Mouse (Mus musculus) cerebellum, postnatal 4 days (tissue): ENCODE measurements at regions not wholly inside any gene's neighbourhood (a gene's known extent, or its start where the extent isn't known, plus 50 kb on each side); places are given as distances from the start of the nearest gene placed in this dataset.

Source experiments
- DNase-seq, 2 experiments: peaks; one replicate each; pipeline ENCODE4 v3.0.0; 2022; ENCODE audit warnings: low spot score in 2 of 2, mixed read lengths in 1 of 2

DNA sequence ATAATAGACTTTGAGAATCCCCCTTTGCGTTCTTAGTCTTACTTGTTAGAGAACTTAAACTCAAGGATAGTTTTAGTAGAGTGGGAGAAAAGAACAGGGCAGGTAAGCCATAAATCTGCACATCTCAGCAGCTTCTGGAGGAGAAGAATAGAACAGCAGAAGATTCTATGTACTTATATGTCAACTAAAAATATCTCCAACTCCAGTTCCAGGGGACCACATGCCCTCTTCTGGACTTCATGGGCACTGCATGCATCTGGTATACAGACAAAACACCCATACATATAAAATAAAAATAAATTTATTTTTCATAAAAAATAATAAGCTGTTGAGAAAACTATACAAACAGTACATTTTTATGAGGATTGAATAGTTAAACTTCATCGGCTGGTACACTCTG lies 196.4 kb downstream of the Mettl4 start:
- peak in 1 of 2 experiments; percentile 22 for DNase-seq

DNA sequence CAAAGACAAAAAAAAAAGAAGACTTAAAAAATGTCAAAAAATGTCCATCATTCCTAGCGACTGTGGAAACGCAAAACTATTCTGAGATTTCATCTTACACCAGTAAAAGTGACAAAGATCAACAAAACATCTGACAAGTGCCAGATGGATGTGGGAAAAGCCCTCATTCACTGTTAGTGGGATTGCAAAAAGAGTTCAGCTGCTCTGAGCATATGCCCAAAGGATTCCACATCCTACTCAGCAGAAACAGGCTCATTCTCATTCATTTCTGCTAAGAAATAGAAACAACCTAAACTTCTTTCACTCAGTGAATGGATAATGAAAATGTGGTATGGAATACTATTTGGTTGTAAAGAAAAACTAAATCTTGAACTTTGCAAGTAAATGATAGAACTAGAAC lies 221.1 kb downstream of the Mettl4 start:
- no peak for DNase-seq
